Mouse (Mus musculus) forebrain, embryonic 12.5 days (tissue): ENCODE results near the gene Gm15217. TPM values are rescaled to one million over a fixed set of nuclear protein-coding genes. Genes with fewer than 3 reads are reported as not detected.
A peak's percentile ranks its signal among the peaks of the same experiment; 100 is the strongest.

Experiments
- ATAC-seq: fragments of 200-750 bp; cut with Nextera tagmentation; 2 replicates; pipeline ENCODE4 v1.8.0; 2017; ENCODE audit warnings: moderate TSS enrichment; ENCODE audit not compliant: low FRiP score
- H3K27ac ChIP-seq: fragments of 300-500 bp; sonication (generic); 2 replicates; pipeline ENCODE4 v1.5.1; 2016; ENCODE audit warnings: mild to moderate bottlenecking
- H3K27me3 ChIP-seq: fragments of 300-500 bp; sonication (generic); 2 replicates; pipeline ENCODE4 v1.6.1; 2016; ENCODE audit warnings: mild to moderate bottlenecking
- H3K36me3 ChIP-seq: fragments of 300-500 bp; sonication (generic); replicated peaks from 2 replicates; pipeline ENCODE4 v1.6.1; 2016; ENCODE audit warnings: mild to moderate bottlenecking
- H3K4me1 ChIP-seq: fragments of 300-500 bp; sonication (generic); 2 replicates; pipeline ENCODE4 v1.6.1; 2016
- H3K4me2 ChIP-seq: fragments of 300-500 bp; sonication (generic); 2 replicates; pipeline ENCODE4 v1.6.1; 2016; ENCODE audit warnings: mild to moderate bottlenecking, moderate library complexity
- H3K4me3 ChIP-seq: fragments of 300-500 bp; sonication (generic); replicated peaks from 2 replicates; pipeline ENCODE4 v1.5.1; 2016; ENCODE audit warnings: mild to moderate bottlenecking
- H3K9ac ChIP-seq: fragments of 300-500 bp; sonication (generic); 2 replicates; pipeline ENCODE4 v1.6.1; 2016; ENCODE audit warnings: mild to moderate bottlenecking
- H3K9me3 ChIP-seq: fragments of 300-500 bp; sonication (generic); 2 replicates; pipeline ENCODE4 v1.6.1; 2016
- WGBS: fragments of 180-500 bp; shearing (Covaris S2); methylation state at CpG from one replicate; pipeline ENCODE4 v1.1.7; 2016; 5-methylcytosine and 5-hydroxymethylcytosine counted together
- polyA plus RNA-seq: library from polyadenylated mRNA; unstranded; fragments of >200 nt; fragmentation: Nextera tagmentation; extraction: Ambion mirVana; gene quantifications from 2 replicates; pipeline ENCODE4 v1.2.1, GENCODE M21; 2016

The Gm15217 gene
- polyA plus RNA-seq, result not detected in 2 replicates

GRCm38 (mm10) chr14:46379285-46379684 is at the start of gene Gm15217:
Gm15217 (plus strand) TSS chr14:46379414.
- peaks cover 7% of the 10 kb centered on the region for H3K4me1 ChIP-seq
- no peaks in the 10 kb centered on the region for H3K36me3 ChIP-seq
- 83% methylated on average over 12 of the region's 12 CpGs for WGBS
- H3K9ac ChIP-seq, result 0 out of 2 replicates have a peak within 1 kb of the TSS, but pooled peaks have one; percentile 30
- H3K9me3 ChIP-seq, result no peaks in the 10 kb centered on the region
- H3K27ac ChIP-seq, result no peak within 1 kb of the TSS
- H3K4me3 ChIP-seq, result peak within 1 kb of the TSS; percentile 34
- peaks cover 58% of the 10 kb centered on the region for H3K27me3 ChIP-seq
- H3K4me2 ChIP-seq, result peak within 1 kb of the TSS; percentile 64
- ATAC-seq, result no peak

GRCm38 (mm10) chr14:46333421-46334237 is 45.6 kb upstream of the Gm15217 start:
- 86% methylated on average over 8 of the region's 8 CpGs for WGBS
- no peak overlapping the region for H3K9ac ChIP-seq
- no peak overlapping the region for H3K4me2 ChIP-seq
- H3K27ac ChIP-seq, result no peak overlapping the region
- no peak for ATAC-seq
- H3K4me1 ChIP-seq, result no peaks in the 10 kb centered on the region
- H3K27me3 ChIP-seq, result no peaks in the 10 kb centered on the region
- no peaks in the 10 kb centered on the region for H3K36me3 ChIP-seq
- no peak overlapping the region for H3K4me3 ChIP-seq
- no peaks in the 10 kb centered on the region for H3K9me3 ChIP-seq

GRCm38 (mm10) chr14:46338801-46339200 is 40.4 kb upstream of the Gm15217 start:
- Histone ChIP-seq H3K4me1 (no peaks in the 10 kb centered on the region), H3K9ac (no peak overlapping the region), H3K4me2 (no peak overlapping the region), H3K27me3 (no peaks in the 10 kb centered on the region), H3K4me3 (no peak overlapping the region), H3K9me3 (no peaks in the 10 kb centered on the region), H3K27ac (no peak overlapping the region), H3K36me3 (no peaks in the 10 kb centered on the region)
- WGBS, result 83% methylated on average over 11 of the region's 11 CpGs
- ATAC-seq, result no peak

GRCm38 (mm10) chr14:46344750-46345149 is 34.5 kb upstream of the Gm15217 start:
- Histone ChIP-seq H3K36me3 (no peaks in the 10 kb centered on the region), H3K4me3 (no peak overlapping the region), H3K27ac (no peak overlapping the region), H3K27me3 (no peaks in the 10 kb centered on the region), H3K9me3 (no peaks in the 10 kb centered on the region), H3K9ac (no peak overlapping the region), H3K4me2 (no peak overlapping the region), H3K4me1 (no peaks in the 10 kb centered on the region)
- no peak for ATAC-seq

GRCm38 (mm10) chr14:46357286-46357685 is 21.9 kb upstream of the Gm15217 start:
- Histone ChIP-seq H3K27me3 (no peaks in the 10 kb centered on the region), H3K9me3 (no peaks in the 10 kb centered on the region), H3K4me2 (no peak overlapping the region), H3K4me1 (no peaks in the 10 kb centered on the region), H3K36me3 (no peaks in the 10 kb centered on the region), H3K4me3 (no peak overlapping the region), H3K9ac (no peak overlapping the region), H3K27ac (no peak overlapping the region)
- 87% methylated on average over 7 of the region's 7 CpGs for WGBS
- ATAC-seq, result no peak

GRCm38 (mm10) chr14:46357696-46358095 is 21.5 kb upstream of the Gm15217 start:
- no peak overlapping the region for H3K4me3 ChIP-seq
- H3K27ac ChIP-seq, result no peak overlapping the region
- H3K36me3 ChIP-seq, result no peaks in the 10 kb centered on the region
- ATAC-seq, result no peak
- WGBS, result 87% methylated on average over 8 of the region's 8 CpGs
- H3K4me1 ChIP-seq, result no peaks in the 10 kb centered on the region
- H3K4me2 ChIP-seq, result no peak overlapping the region
- H3K27me3 ChIP-seq, result no peaks in the 10 kb centered on the region
- H3K9me3 ChIP-seq, result no peaks in the 10 kb centered on the region
- H3K9ac ChIP-seq, result no peak overlapping the region

GRCm38 (mm10) chr14:46363209-46363608 is 16.0 kb upstream of the Gm15217 start:
- Histone ChIP-seq H3K4me3 (no peak overlapping the region), H3K4me1 (no peaks in the 10 kb centered on the region), H3K9me3 (no peaks in the 10 kb centered on the region), H3K27me3 (no peaks in the 10 kb centered on the region), H3K36me3 (no peaks in the 10 kb centered on the region), H3K27ac (no peak overlapping the region), H3K9ac (no peak overlapping the region), H3K4me2 (no peak overlapping the region)
- no peak for ATAC-seq
- 41% methylated on average over 10 of the region's 10 CpGs for WGBS

GRCm38 (mm10) chr14:46372452-46372851 is 6.8 kb upstream of the Gm15217 start:
- Histone ChIP-seq H3K27me3 (no peaks in the 10 kb centered on the region), H3K4me3 (no peak overlapping the region), H3K9ac (no peak overlapping the region), H3K36me3 (no peaks in the 10 kb centered on the region), H3K9me3 (no peaks in the 10 kb centered on the region), H3K27ac (no peak overlapping the region), H3K4me2 (no peak overlapping the region), H3K4me1 (no peaks in the 10 kb centered on the region)
- WGBS, result 49% methylated on average over 9 of the region's 9 CpGs
- no peak for ATAC-seq

- ATAC-seq, result no peak
- Histone ChIP-seq H3K4me1 (peaks cover 7% of the 10 kb centered on the region), H3K36me3 (no peaks in the 10 kb centered on the region), H3K9me3 (no peaks in the 10 kb centered on the region), H3K27ac (no peak overlapping the region), H3K27me3 (peaks cover 26% of the 10 kb centered on the region), H3K4me3 (no peak overlapping the region), H3K9ac (no peak overlapping the region), H3K4me2 (no peak overlapping the region)
- WGBS, result 84% methylated on average over 5 of the region's 5 CpGs
Measured at GRCm38 (mm10) chr14:46375796-46376195, 3.4 kb upstream of the Gm15217 start.

- Histone ChIP-seq H3K9ac (peak overlapping the region; percentile 30; the same call in 1 of the 2 replicates), H3K4me2 (peak overlapping the region; percentile 64), H3K4me3 (peak overlapping the region; percentile 34), H3K4me1 (peaks cover 8% of the 10 kb centered on the region), H3K27ac (no peak overlapping the region), H3K36me3 (no peaks in the 10 kb centered on the region), H3K9me3 (no peaks in the 10 kb centered on the region), H3K27me3 (peaks cover 67% of the 10 kb centered on the region)
- 0 out of 2 replicates have a peak, but pooled peaks have one; percentile 20 for ATAC-seq
- WGBS, result 3% methylated on average over 31 of the region's 31 CpGs
Measured at GRCm38 (mm10) chr14:46380286-46380721, 1.1 kb downstream of the Gm15217 start.

- Histone ChIP-seq H3K4me3 (no peak overlapping the region), H3K27me3 (peaks cover 78% of the 10 kb centered on the region), H3K9me3 (no peaks in the 10 kb centered on the region), H3K9ac (no peak overlapping the region), H3K36me3 (no peaks in the 10 kb centered on the region), H3K4me1 (peaks cover 18% of the 10 kb centered on the region), H3K4me2 (no peak overlapping the region), H3K27ac (no peak overlapping the region)
- no peak for ATAC-seq
- 27% methylated on average over 6 of the region's 6 CpGs for WGBS
Measured at GRCm38 (mm10) chr14:46381457-46381856, 2.2 kb downstream of the Gm15217 start.

GRCm38 (mm10) chr14:46384946-46385691 is 5.9 kb downstream of the Gm15217 start:
- peaks cover 44% of the 10 kb centered on the region for H3K4me1 ChIP-seq
- no peak overlapping the region for H3K27ac ChIP-seq
- peak overlapping the region; percentile 36; the same call in 1 of the 2 replicates for H3K9ac ChIP-seq
- ATAC-seq, result no peak
- no peaks in the 10 kb centered on the region for H3K9me3 ChIP-seq
- peaks cover 93% of the 10 kb centered on the region for H3K27me3 ChIP-seq
- H3K4me2 ChIP-seq, result peak overlapping the region; percentile 76
- peak overlapping the region; percentile 51 for H3K4me3 ChIP-seq
- WGBS, result 5% methylated on average over 14 of the region's 14 CpGs
- no peaks in the 10 kb centered on the region for H3K36me3 ChIP-seq
